ENCODE assay signal across 8 mouse cellular contexts in the genomic region with DNA sequence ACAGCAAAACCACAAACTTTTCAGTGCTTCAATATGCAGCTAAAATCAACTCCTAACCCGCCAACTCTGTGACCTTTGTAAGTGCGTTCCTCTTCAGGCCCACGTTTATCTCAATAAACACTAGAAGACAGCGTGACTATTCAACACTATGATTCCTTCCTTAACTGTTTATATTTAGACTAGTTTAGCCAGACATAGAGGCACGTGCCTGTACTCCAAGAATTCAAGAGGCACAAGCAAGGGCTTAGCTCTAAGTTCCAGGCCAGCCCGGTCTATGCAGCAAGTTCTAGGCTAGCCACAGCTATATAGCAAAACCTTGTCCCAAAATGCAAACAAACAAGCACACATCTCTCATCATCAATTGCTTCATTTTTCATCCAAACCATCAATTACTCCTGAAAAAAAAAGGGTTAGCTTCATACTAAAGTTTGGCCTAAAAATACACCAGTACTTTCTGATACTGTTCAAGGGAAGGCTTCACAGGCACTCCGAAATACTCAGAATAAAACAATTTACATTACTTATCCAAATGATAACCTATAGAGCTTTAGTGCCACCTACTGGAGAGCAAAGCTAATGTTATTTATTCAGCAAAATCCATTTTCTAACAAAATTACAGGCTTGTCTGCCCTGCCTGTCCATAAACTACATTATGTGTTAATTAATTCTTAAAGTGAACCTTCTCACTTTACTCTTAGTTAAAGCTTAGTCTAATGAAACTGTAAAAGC. TPM values are rescaled to one million over a fixed set of nuclear protein-coding genes. Genes with fewer than 3 reads are reported as not detected.
DNase-seq lines count a peak whose midpoint lies in the region; ATAC-seq and TF ChIP-seq lines count a peak whose summit lies in the region.

No protein-coding gene starts in this region.

- no peak overlapping the region for H3K9ac ChIP-seq in limb, embryonic 14.5 days (ENCODE audit: low read depth, low read length, severe bottlenecking)
- H3K9ac ChIP-seq in forebrain, postnatal 0 days: no peak overlapping the region
- H3K9ac ChIP-seq in neural tube, embryonic 15.5 days (replicated peaks): no peak overlapping the region

- H3K36me3 ChIP-seq in limb, embryonic 14.5 days (ENCODE audit: control insufficient read depth, insufficient read depth, low read length): peaks cover 27% of the 10 kb centered on the region
- H3K36me3 ChIP-seq in limb, embryonic 10.5 days: peaks cover 73% of the 10 kb centered on the region
- peaks cover 24% of the 10 kb centered on the region for H3K36me3 ChIP-seq in forebrain, postnatal 0 days (ENCODE audit: insufficient read depth)
- peaks cover 21% of the 10 kb centered on the region for H3K36me3 ChIP-seq in neural tube, embryonic 15.5 days

- WGBS in limb, embryonic 14.5 days: 89% methylated on average over 7 of the region's 7 CpGs
- WGBS in limb, embryonic 10.5 days: 91% methylated on average over 7 of the region's 7 CpGs
- 77% methylated on average over 7 of the region's 7 CpGs for WGBS in forebrain, postnatal 0 days
- 83% methylated on average over 7 of the region's 7 CpGs for WGBS in neural tube, embryonic 15.5 days

- H3K4me3 ChIP-seq in limb, embryonic 14.5 days (replicated peaks; ENCODE audit: low read length): no peak overlapping the region
- H3K4me3 ChIP-seq in limb, embryonic 10.5 days: no peak overlapping the region
- H3K4me3 ChIP-seq in forebrain, postnatal 0 days (ENCODE audit: low read depth, low read length): no peak overlapping the region
- H3K4me3 ChIP-seq in neural tube, embryonic 15.5 days (replicated peaks): no peak overlapping the region

- DNase-seq in embryo, embryonic 10 days (ENCODE audit: low spot score): peak; percentile 41
- DNase-seq in embryo, embryonic 9.5 days (ENCODE audit: extremely low spot score): no peak
- peak; percentile 59 for DNase-seq in limb, embryonic 14.5 days (ENCODE audit: low spot score)
- no peak for DNase-seq in limb, embryonic 10.5 days (ENCODE audit: low spot score)
- peak; percentile 84 for DNase-seq in forebrain, postnatal 0 days
- no peak for DNase-seq in layer of hippocampus, adult 9-11 months
- DNase-seq in frontal cortex, postnatal 36 days (ENCODE audit: low spot score in 2 of 2): no peak

- H3K4me2 ChIP-seq in limb, embryonic 14.5 days (replicated peaks; ENCODE audit: low read depth, low read length, severe bottlenecking): no peak overlapping the region
- no peak overlapping the region for H3K4me2 ChIP-seq in forebrain, postnatal 0 days (ENCODE audit: low read depth)
- H3K4me2 ChIP-seq in neural tube, embryonic 15.5 days: no peak overlapping the region

- TF ChIP-seq CTCF in forebrain, postnatal 0 days (IDR thresholded peaks at IDR 0.05; ENCODE audit: low read depth): peak; percentile 75

- H3K27me3 ChIP-seq in limb, embryonic 14.5 days (ENCODE audit: control insufficient read depth, insufficient read depth, low read length): no peaks in the 10 kb centered on the region
- no peaks in the 10 kb centered on the region for H3K27me3 ChIP-seq in limb, embryonic 10.5 days (ENCODE audit: low read depth, poor library complexity, severe bottlenecking)
- H3K27me3 ChIP-seq in forebrain, postnatal 0 days (ENCODE audit: insufficient read depth, low read length): no peaks in the 10 kb centered on the region
- H3K27me3 ChIP-seq in neural tube, embryonic 15.5 days (replicated peaks): no peaks in the 10 kb centered on the region

- ATAC-seq in limb, embryonic 14.5 days (ENCODE audit: low FRiP score, low read depth): no peak
- ATAC-seq in forebrain, postnatal 0 days: peak; percentile 70; the same call in 1 of the 2 replicates
- ATAC-seq in neural tube, embryonic 15.5 days (ENCODE audit: low FRiP score): peak; percentile 45; the same call in 1 of the 2 replicates

- no peak overlapping the region for H3K27ac ChIP-seq in limb, embryonic 14.5 days (replicated peaks; ENCODE audit: low read depth, low read length)
- H3K27ac ChIP-seq in limb, embryonic 10.5 days: no peak overlapping the region
- H3K27ac ChIP-seq in forebrain, postnatal 0 days (ENCODE audit: low read depth, low read length): no peak overlapping the region
- no peak overlapping the region for H3K27ac ChIP-seq in neural tube, embryonic 15.5 days (replicated peaks)

- H3K4me1 ChIP-seq in limb, embryonic 14.5 days (ENCODE audit: control insufficient read depth, insufficient read depth, low read length): no peaks in the 10 kb centered on the region
- H3K4me1 ChIP-seq in limb, embryonic 10.5 days: no peaks in the 10 kb centered on the region
- no peaks in the 10 kb centered on the region for H3K4me1 ChIP-seq in forebrain, postnatal 0 days (ENCODE audit: insufficient read depth)
- H3K4me1 ChIP-seq in neural tube, embryonic 15.5 days: no peaks in the 10 kb centered on the region

- no peak for TF ChIP-seq POLR2A in limb, embryonic 14.5 days (IDR thresholded peaks at IDR 0.05; ENCODE audit: borderline replicate concordance, extremely low read depth, insufficient read depth, insufficient read length)

- no peaks in the 10 kb centered on the region for H3K9me3 ChIP-seq in limb, embryonic 14.5 days (ENCODE audit: control insufficient read depth, low read length)
- no peaks in the 10 kb centered on the region for H3K9me3 ChIP-seq in limb, embryonic 10.5 days (replicated peaks)
- no peaks in the 10 kb centered on the region for H3K9me3 ChIP-seq in forebrain, postnatal 0 days (ENCODE audit: low read length)
- H3K9me3 ChIP-seq in neural tube, embryonic 15.5 days (replicated peaks): no peaks in the 10 kb centered on the region

RNA-seq across cellular contexts. Expression of gene Ipo11, which starts 18.3 kb away (rescaled TPM):
- 32.3 and 34.0 TPM in 2 replicates for polyA plus RNA-seq in limb, embryonic 14.5 days (2012; rRNA removed)
- 46.3 and 46.4 TPM in 2 replicates for polyA plus RNA-seq in limb, embryonic 14.5 days (2014; fragmentation: Nextera tagmentation; extraction: Ambion mirVana)
- polyA plus RNA-seq in limb, embryonic 10.5 days (2016; fragmentation: Nextera tagmentation; extraction: Ambion mirVana): 81.4 and 93.6 TPM in 2 replicates
- 47.5 and 55.5 TPM in 2 replicates for total RNA-seq in forebrain, postnatal 0 days (2014; rRNA removed)
- polyA plus RNA-seq in forebrain, postnatal 0 days (2015; fragmentation: Nextera tagmentation; extraction: Ambion mirVana): 25.0 and 27.5 TPM in 2 replicates
- polyA plus RNA-seq in neural tube, embryonic 15.5 days (2015; fragmentation: Nextera tagmentation; extraction: Ambion mirVana): 37.9 and 41.3 TPM in 2 replicates

RNA-seq across cellular contexts. Expression of gene Dimt1, which starts 28.4 kb away (rescaled TPM):
- 36.8 and 43.5 TPM in 2 replicates for polyA plus RNA-seq in limb, embryonic 14.5 days (2012; rRNA removed)
- polyA plus RNA-seq in limb, embryonic 14.5 days (2014; fragmentation: Nextera tagmentation; extraction: Ambion mirVana): 50.5 and 54.4 TPM in 2 replicates
- polyA plus RNA-seq in limb, embryonic 10.5 days (2016; fragmentation: Nextera tagmentation; extraction: Ambion mirVana): 52.2 and 53.9 TPM in 2 replicates
- 22.1 and 25.8 TPM in 2 replicates for total RNA-seq in forebrain, postnatal 0 days (2014; rRNA removed)
- 32.2 and 32.9 TPM in 2 replicates for polyA plus RNA-seq in forebrain, postnatal 0 days (2015; fragmentation: Nextera tagmentation; extraction: Ambion mirVana)
- polyA plus RNA-seq in neural tube, embryonic 15.5 days (2015; fragmentation: Nextera tagmentation; extraction: Ambion mirVana): 37.5 and 39.8 TPM in 2 replicates

Comparison
In these comparisons a context has a peak if more than half of its experiments do, and no peak if none do; other contexts are left out.
1. DNase-seq: peak in embryo, embryonic 10 days (single experiment), limb, embryonic 14.5 days (single experiment) and forebrain, postnatal 0 days (single experiment); none in embryo, embryonic 9.5 days (single experiment), limb, embryonic 10.5 days (single experiment), layer of hippocampus, adult 9-11 months (single experiment) and frontal cortex, postnatal 36 days (0 of 2).